Mouse (Mus musculus) embryonic facial prominence, embryonic 12.5 days (tissue): Measurements from ENCODE around the gene Plac1. TPM values are rescaled to one million over a fixed set of nuclear protein-coding genes. Genes with fewer than 3 reads are reported as not detected.
"Not testable (repeated sequence)": the region's sequence is repeated elsewhere in the genome, so short reads cannot be mapped to it uniquely, and the experiment has no call there.

Experiments used
- ATAC-seq: fragments of 200-750 bp; cut with Nextera tagmentation; 2 replicates; pipeline ENCODE4 v1.8.0; 2017; ENCODE audit not compliant: insufficient number of reproducible peaks, insufficient read depth, low FRiP score, low TSS enrichment
- H3K27ac ChIP-seq: fragments of 300-500 bp; sonication (generic); 2 replicates; pipeline ENCODE4 v1.5.1; 2016; ENCODE audit warnings: mild to moderate bottlenecking
- H3K27me3 ChIP-seq: fragments of 300-500 bp; sonication (generic); 2 replicates; pipeline ENCODE4 v1.6.1; 2016; ENCODE audit warnings: mild to moderate bottlenecking, moderate library complexity
- H3K36me3 ChIP-seq: fragments of 300-500 bp; sonication (generic); 2 replicates; pipeline ENCODE4 v1.6.1; 2016; ENCODE audit warnings: mild to moderate bottlenecking
- H3K4me1 ChIP-seq: fragments of 300-500 bp; sonication (generic); 2 replicates; pipeline ENCODE4 v1.6.1; 2016
- H3K4me2 ChIP-seq: fragments of 300-500 bp; sonication (generic); replicated peaks from 2 replicates; pipeline ENCODE4 v1.6.1; 2016; ENCODE audit warnings: mild to moderate bottlenecking, moderate library complexity
- H3K4me3 ChIP-seq: fragments of 300-500 bp; sonication (generic); 2 replicates; pipeline ENCODE4 v1.5.1; 2016; ENCODE audit warnings: mild to moderate bottlenecking
- H3K9ac ChIP-seq: fragments of 300-500 bp; sonication (generic); 2 replicates; pipeline ENCODE4 v1.6.1; 2016; ENCODE audit warnings: mild to moderate bottlenecking, moderate library complexity
- H3K9me3 ChIP-seq: fragments of 300-500 bp; sonication (generic); 2 replicates; pipeline ENCODE4 v1.6.1; 2016; ENCODE audit warnings: mild to moderate bottlenecking, moderate library complexity
- WGBS: fragments of 180-500 bp; shearing (Covaris S2); methylation state at CpG from one replicate; pipeline ENCODE4 v1.1.7; 2016; 5-methylcytosine and 5-hydroxymethylcytosine counted together
- microRNA counts: library from miRNA; unstranded; fragments of <30 nt; microRNA quantifications from one replicate; lab custom pipeline; 2017
- microRNA-seq: library from miRNA; unstranded; fragments of <30 nt; microRNA quantifications from one replicate; pipeline ENCODE4, GENCODE M21; 2017
- polyA plus RNA-seq: library from polyadenylated mRNA; unstranded; fragments of >200 nt; fragmentation: Nextera tagmentation; extraction: Ambion mirVana; gene quantifications from 2 replicates; pipeline ENCODE4 v1.2.1, GENCODE M21; 2016

The Plac1 gene
- polyA plus RNA-seq, 1 experiment from 2014 or later, result 10.0 TPM

- H3K9me3 ChIP-seq, result no peaks in the 10 kb centered on the region
- H3K9ac ChIP-seq, result no peak overlapping the region
- no peaks in the 10 kb centered on the region for H3K36me3 ChIP-seq
- peaks cover 7% of the 10 kb centered on the region; the same call in 1 of the 2 replicates for H3K4me1 ChIP-seq
- no peak overlapping the region for H3K27ac ChIP-seq
- H3K27me3 ChIP-seq, result no peaks in the 10 kb centered on the region
- H3K4me2 ChIP-seq, result no peak overlapping the region
- H3K4me3 ChIP-seq, result no peak overlapping the region
- 32% methylated on average over 10 of the region's 10 CpGs for WGBS
- no peak for ATAC-seq
These were observed 194.6 kb downstream of the Plac1 start for GRCm38 (mm10) chrX:53045187-53045903.

GRCm38 (mm10) chrX:53041006-53041405 is 198.9 kb downstream of the Plac1 start:
- Histone ChIP-seq H3K27ac (no peak overlapping the region), H3K4me2 (no peak overlapping the region)
- 79% methylated on average over 6 of the region's 6 CpGs for WGBS

GRCm38 (mm10) chrX:53040138-53040537 is 199.8 kb downstream of the Plac1 start:
- Histone ChIP-seq H3K36me3 (no peaks in the 10 kb centered on the region), H3K4me2 (no peak overlapping the region), H3K27me3 (no peaks in the 10 kb centered on the region), H3K9me3 (no peaks in the 10 kb centered on the region), H3K9ac (no peak overlapping the region), H3K4me3 (no peak overlapping the region), H3K4me1 (peaks cover 1% of the 10 kb centered on the region; the same call in 1 of the 2 replicates), H3K27ac (no peak overlapping the region; the same call in 1 of the 2 replicates)
- no peak for ATAC-seq
- 76% methylated on average over 6 of the region's 6 CpGs for WGBS

More at GRCm38 (mm10) chrX:53041006-53041405, 198.9 kb downstream of the Plac1 start:
- no peaks in the 10 kb centered on the region for H3K9me3 ChIP-seq
- H3K36me3 ChIP-seq, result no peaks in the 10 kb centered on the region
- no peak overlapping the region for H3K4me3 ChIP-seq
- H3K9ac ChIP-seq, result no peak overlapping the region
- H3K4me1 ChIP-seq, result peaks cover 7% of the 10 kb centered on the region; the same call in 1 of the 2 replicates
- H3K27me3 ChIP-seq, result no peaks in the 10 kb centered on the region
- ATAC-seq, result no peak

- no peak for ATAC-seq
- H3K27ac ChIP-seq, result peak overlapping the region; percentile 3; the same call in 1 of the 2 replicates
- no peak overlapping the region for H3K9ac ChIP-seq
- no peak overlapping the region for H3K4me2 ChIP-seq
- H3K27me3 ChIP-seq, result no peaks in the 10 kb centered on the region
- 36% methylated on average over 5 of the region's 5 CpGs for WGBS
- no peak overlapping the region for H3K4me3 ChIP-seq
- H3K36me3 ChIP-seq, result no peaks in the 10 kb centered on the region
- H3K4me1 ChIP-seq, result no peaks in the 10 kb centered on the region
- no peaks in the 10 kb centered on the region for H3K9me3 ChIP-seq
These were observed 200.3 kb downstream of the Plac1 start for GRCm38 (mm10) chrX:53039651-53040050.

- no peaks in the 10 kb centered on the region for H3K27me3 ChIP-seq
- H3K36me3 ChIP-seq, result no peaks in the 10 kb centered on the region
- H3K9ac ChIP-seq, result no peak overlapping the region
- no peak overlapping the region for H3K27ac ChIP-seq
- no peak overlapping the region for H3K4me2 ChIP-seq
- ATAC-seq, result no peak
- no peaks in the 10 kb centered on the region for H3K9me3 ChIP-seq
- no peak overlapping the region for H3K4me3 ChIP-seq
- WGBS, result 84% methylated on average over 4 of the region's 4 CpGs
- H3K4me1 ChIP-seq, result no peaks in the 10 kb centered on the region
These were observed 201.7 kb downstream of the Plac1 start for GRCm38 (mm10) chrX:53038194-53038593.

GRCm38 (mm10) chrX:53029559-53029958 is 210.4 kb downstream of the Plac1 start:
- H3K4me2 ChIP-seq, result no peak overlapping the region
- no peaks in the 10 kb centered on the region for H3K9me3 ChIP-seq
- H3K4me3 ChIP-seq, result no peak overlapping the region
- H3K9ac ChIP-seq, result no peak overlapping the region
- H3K27me3 ChIP-seq, result no peaks in the 10 kb centered on the region
- WGBS, result 76% methylated on average over 5 of the region's 5 CpGs
- no peak for ATAC-seq
- no peak overlapping the region for H3K27ac ChIP-seq
- no peaks in the 10 kb centered on the region for H3K36me3 ChIP-seq
- H3K4me1 ChIP-seq, result no peaks in the 10 kb centered on the region

GRCm38 (mm10) chrX:53025471-53026223 is 214.3 kb downstream of the Plac1 start:
- Histone ChIP-seq H3K9ac (no peak overlapping the region), H3K4me3 (no peak overlapping the region), H3K4me1 (no peaks in the 10 kb centered on the region), H3K9me3 (no peaks in the 10 kb centered on the region), H3K27ac (no peak overlapping the region), H3K36me3 (no peaks in the 10 kb centered on the region), H3K27me3 (no peaks in the 10 kb centered on the region), H3K4me2 (no peak overlapping the region)
- 52% methylated on average over 11 of the region's 11 CpGs for WGBS
- no peak for ATAC-seq

GRCm38 (mm10) chrX:53024268-53024667 is 215.6 kb downstream of the Plac1 start:
- not testable (repeated sequence) for H3K27me3 ChIP-seq
- 24% methylated on average over 3 of the region's 3 CpGs for WGBS

GRCm38 (mm10) chrX:53023021-53023420 is 216.9 kb downstream of the Plac1 start:
- no peaks in the 10 kb centered on the region for H3K9me3 ChIP-seq
- no peak overlapping the region for H3K4me3 ChIP-seq
- H3K36me3 ChIP-seq, result no peaks in the 10 kb centered on the region
- no peak overlapping the region for H3K4me2 ChIP-seq
- no peaks in the 10 kb centered on the region for H3K4me1 ChIP-seq
- no peak overlapping the region for H3K9ac ChIP-seq
- H3K27me3 ChIP-seq, result no peaks in the 10 kb centered on the region
- ATAC-seq, result no peak
- H3K27ac ChIP-seq, result no peak overlapping the region
- 89% methylated on average over 2 of the region's 2 CpGs for WGBS

More at GRCm38 (mm10) chrX:53024268-53024667, 215.6 kb downstream of the Plac1 start:
- ATAC-seq, H3K4me1 ChIP-seq, H3K27ac ChIP-seq, H3K4me3 ChIP-seq, H3K9me3 ChIP-seq, H3K36me3 ChIP-seq, H3K9ac ChIP-seq, H3K4me2 ChIP-seq: not testable (repeated sequence)

MicroRNAs encoded within 50 kb of the gene (microRNA counts, 519-probe panel; counts per million panel counts)
- microRNA mmu-miR-322 (lab: Ali Mortazavi, UCI) (6,768 counts per million, percentile 96 among the panel's probes with 10 or more counts), microRNA mmu-miR-351 (lab: Ali Mortazavi, UCI) (460 counts per million, percentile 65 among the panel's probes with 10 or more counts), microRNA mmu-miR-450a-3p (lab: Ali Mortazavi, UCI) (460 counts per million, percentile 65 among the panel's probes with 10 or more counts), microRNA mmu-miR-450a-5p (lab: Ali Mortazavi, UCI) (4,746 counts per million, percentile 85 among the panel's probes with 10 or more counts), microRNA mmu-miR-450b-3p (lab: Ali Mortazavi, UCI) (460 counts per million, percentile 65 among the panel's probes with 10 or more counts), microRNA mmu-miR-450b-5p (lab: Ali Mortazavi, UCI) (460 counts per million, percentile 65 among the panel's probes with 10 or more counts), microRNA mmu-miR-503 (lab: Ali Mortazavi, UCI) (2,804 counts per million, percentile 70 among the panel's probes with 10 or more counts), microRNA mmu-miR-542-3p (lab: Ali Mortazavi, UCI) (460 counts per million, percentile 65 among the panel's probes with 10 or more counts), microRNA mmu-miR-542-5p (lab: Ali Mortazavi, UCI) (4,274 counts per million, percentile 80 among the panel's probes with 10 or more counts)

Small RNAs within 50 kb of the gene (microRNA-seq; reads per million reads assigned to microRNA genes)
- 45,908 reads per million, percentile 99 among the genes with 10 or more reads in this experiment for gene Mir322
- gene Mir351, result 5,442 reads per million, percentile 91 among the genes with 10 or more reads in this experiment
- gene Mir450-1, result 27.9 reads per million, percentile 38 among the genes with 10 or more reads in this experiment
- 14.0 reads per million, percentile 30 among the genes with 10 or more reads in this experiment for gene Mir450-2
- 352 reads per million, percentile 67 among the genes with 10 or more reads in this experiment for gene Mir450b
- gene Mir503, result 1,370 reads per million, percentile 79 among the genes with 10 or more reads in this experiment
- 1,056 reads per million, percentile 77 among the genes with 10 or more reads in this experiment for gene Mir542

Other genes with a start within 250 kb of the Plac1 start
- gene Fam122b, start 29.7 kb upstream of the Plac1 start, polyA plus RNA-seq, result 8.0 and 9.3 TPM in 2 replicates
- gene Fam122c, start 33.3 kb upstream of the Plac1 start, polyA plus RNA-seq, result not detected in 2 replicates
- 47.4 and 50.1 TPM in 2 replicates for gene Mospd1, start 130.4 kb upstream of the Plac1 start, polyA plus RNA-seq
- not detected in 2 replicates for gene Etd, start 194.8 kb upstream of the Plac1 start, polyA plus RNA-seq